Mouse (Mus musculus) liver, embryonic 16.5 days (tissue): ENCODE results near the gene Krt33b. TPM values are rescaled to one million over a fixed set of nuclear protein-coding genes. Genes with fewer than 3 reads are reported as not detected.

ENCODE experiments used
- ATAC-seq: fragments of 200-750 bp; cut with Nextera tagmentation; 2 replicates; pipeline ENCODE4 v1.8.0; 2017; ENCODE audit warnings: low read depth, mild to moderate bottlenecking, moderate number of reproducible peaks, moderate library complexity
- H3K27ac ChIP-seq: fragments of 300-500 bp; sonication (generic); 2 replicates; pipeline ENCODE4 v1.5.1; 2014; ENCODE audit warnings: mild to moderate bottlenecking, low read length
- H3K27me3 ChIP-seq: fragments of 300-500 bp; sonication (generic); 2 replicates; pipeline ENCODE4 v1.6.1; 2014; ENCODE audit warnings: low read depth, low read length, mixed read lengths; ENCODE audit not compliant: control insufficient read depth, insufficient read depth
- H3K36me3 ChIP-seq: fragments of 300-500 bp; sonication (generic); 2 replicates; pipeline ENCODE4 v1.6.1; 2014; ENCODE audit warnings: mild to moderate bottlenecking; ENCODE audit not compliant: control insufficient read depth, insufficient read depth
- H3K4me1 ChIP-seq: fragments of 300-500 bp; sonication (generic); 2 replicates; pipeline ENCODE4 v1.6.1; 2014; ENCODE audit warnings: low read depth, low read length, mixed read lengths; ENCODE audit not compliant: control insufficient read depth
- H3K4me2 ChIP-seq: fragments of 300-500 bp; sonication (generic); 2 replicates; pipeline ENCODE4 v1.6.1; 2014; ENCODE audit warnings: low read depth, low read length, mixed read lengths
- H3K4me3 ChIP-seq: fragments of 300-500 bp; sonication (generic); 2 replicates; pipeline ENCODE4 v1.5.1; 2014; ENCODE audit warnings: low read depth, mild to moderate bottlenecking, low read length
- H3K9ac ChIP-seq: fragments of 300-500 bp; sonication (generic); 2 replicates; pipeline ENCODE4 v1.6.1; 2014; ENCODE audit warnings: low read depth, low read length
- H3K9me3 ChIP-seq: fragments of 300-500 bp; sonication (generic); replicated peaks from 2 replicates; pipeline ENCODE4 v1.6.1; 2016; ENCODE audit warnings: low read length; ENCODE audit not compliant: control insufficient read depth
- WGBS: fragments of 180-500 bp; shearing (Covaris S2); extraction: QIAGEN DNeasy Blood & Tissue Kit; methylation state at CpG from one replicate; pipeline ENCODE4 v1.1.7; 2014; ENCODE audit not compliant: insufficient replicate concordance; 5-methylcytosine and 5-hydroxymethylcytosine counted together
- polyA plus RNA-seq: library from polyadenylated mRNA; unstranded; fragments of >200 nt; fragmentation: Nextera tagmentation; extraction: Ambion mirVana; gene quantifications from 2 replicates; pipeline ENCODE4 v1.2.1, GENCODE M21; 2015

Gene Krt33b
- polyA plus RNA-seq, 1 experiment from 2014 or later, result not detected

DNA sequence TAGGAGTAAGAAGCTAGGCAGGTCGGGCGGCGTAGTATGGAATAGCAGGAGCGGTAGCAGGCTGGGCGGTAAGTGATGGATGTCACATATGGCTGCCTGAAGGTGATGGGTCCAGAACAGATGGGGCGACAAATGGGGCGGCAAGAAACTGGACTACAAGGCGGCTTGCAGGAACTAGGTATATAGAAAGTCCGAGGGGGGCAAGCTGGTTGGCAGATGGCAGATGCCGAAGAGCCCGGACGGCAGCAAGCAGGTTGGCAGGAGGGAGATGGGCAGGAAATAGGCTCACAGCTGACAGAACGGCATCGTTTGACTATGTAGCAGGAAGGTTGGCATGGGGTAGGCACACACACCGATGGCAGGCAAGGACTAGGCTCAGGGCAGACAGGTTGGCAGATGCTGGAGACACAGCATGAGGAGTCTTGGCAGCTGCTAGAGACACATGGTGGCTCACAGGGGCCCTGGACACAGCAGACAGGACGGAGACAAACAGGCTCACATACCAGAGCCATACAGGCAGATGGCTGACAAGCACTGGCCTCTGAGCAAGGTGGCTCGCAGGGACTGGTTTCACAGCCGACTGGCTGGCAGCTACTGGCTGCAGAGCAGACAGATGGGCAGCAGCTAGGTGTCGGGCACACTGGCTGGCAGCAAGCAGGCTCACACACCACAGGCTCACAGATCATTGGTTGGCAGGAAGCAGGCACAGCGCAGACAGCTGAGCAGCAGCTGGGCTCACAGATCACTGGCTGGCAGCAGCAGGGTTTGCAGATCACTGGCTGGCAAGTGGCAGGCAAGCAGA, 44.2 kb downstream of the Krt33b start:
- Histone ChIP-seq H3K9ac (no peak overlapping the region), H3K9me3 (no peaks in the 10 kb centered on the region), H3K36me3 (no peaks in the 10 kb centered on the region), H3K27ac (no peak overlapping the region), H3K4me3 (no peak overlapping the region), H3K4me1 (no peaks in the 10 kb centered on the region), H3K27me3 (no peaks in the 10 kb centered on the region), H3K4me2 (no peak overlapping the region)
- no peak for ATAC-seq
- 70% methylated on average over 20 of the region's 20 CpGs for WGBS

GRCm38 (mm10) chr11:99983442-99983841, 46.2 kb downstream of the Krt33b start:
- Histone ChIP-seq H3K27ac (no peak overlapping the region), H3K9ac (no peak overlapping the region), H3K36me3 (no peaks in the 10 kb centered on the region), H3K4me1 (no peaks in the 10 kb centered on the region), H3K27me3 (no peaks in the 10 kb centered on the region), H3K9me3 (no peaks in the 10 kb centered on the region), H3K4me3 (no peak overlapping the region), H3K4me2 (no peak overlapping the region)
- ATAC-seq, result no peak
- WGBS, result 74% methylated on average over 1 of the region's 1 CpGs

- Histone ChIP-seq H3K9ac (no peak overlapping the region), H3K4me3 (no peak overlapping the region), H3K9me3 (no peaks in the 10 kb centered on the region), H3K27ac (no peak overlapping the region), H3K4me1 (no peaks in the 10 kb centered on the region), H3K27me3 (no peaks in the 10 kb centered on the region), H3K36me3 (no peaks in the 10 kb centered on the region), H3K4me2 (no peak overlapping the region)
- 61% methylated on average over 9 of the region's 9 CpGs for WGBS
- ATAC-seq, result no peak
Measured at GRCm38 (mm10) chr11:99982731-99983130, 46.9 kb downstream of the Krt33b start.

- Histone ChIP-seq H3K4me2 (no peak within 1 kb of the TSS), H3K27ac (no peak within 1 kb of the TSS), H3K36me3 (no peaks in the 10 kb centered on the region), H3K9ac (no peak within 1 kb of the TSS), H3K4me3 (no peak within 1 kb of the TSS), H3K4me1 (no peaks in the 10 kb centered on the region), H3K27me3 (no peaks in the 10 kb centered on the region), H3K9me3 (no peaks in the 10 kb centered on the region)
- ATAC-seq, result no peak
- WGBS, result 54% methylated on average over 5 of the region's 5 CpGs
Measured at GRCm38 (mm10) chr11:99978953-99979352, 50.7 kb downstream of the Krt33b start, which contains the start of gene Krtap29-1. Gene Krtap29-1, minus strand, starts transcription at chr11:99979053.

Other genes starting within 250 kb of the Krt33b start
- not detected in 2 replicates for gene Krtap4-8, start 249.2 kb downstream of the Krt33b start, polyA plus RNA-seq
- not detected in 2 replicates for gene Krtap4-9, start 244.7 kb downstream of the Krt33b start, polyA plus RNA-seq
- not detected in 2 replicates for gene Gm11596, start 236.4 kb downstream of the Krt33b start, polyA plus RNA-seq
- gene Gm11569, start 230.9 kb downstream of the Krt33b start, polyA plus RNA-seq, result not detected in 2 replicates
- gene Gm11554, start 225.4 kb downstream of the Krt33b start, polyA plus RNA-seq, result not detected in 2 replicates
- not detected in 2 replicates for gene Krtap4-13, start 220.0 kb downstream of the Krt33b start, polyA plus RNA-seq
- not detected in 2 replicates for gene Gm11564, start 214.2 kb downstream of the Krt33b start, polyA plus RNA-seq
- not detected in 2 replicates for gene 2300003K06Rik, start 191.8 kb downstream of the Krt33b start, polyA plus RNA-seq
- gene Krtap4-16, start 178.3 kb downstream of the Krt33b start, polyA plus RNA-seq, result not detected in 2 replicates
- not detected in 2 replicates for gene Gm11568, start 172.0 kb downstream of the Krt33b start, polyA plus RNA-seq
- not detected in 2 replicates for gene Gm11559, start 165.4 kb downstream of the Krt33b start, polyA plus RNA-seq
- gene Krtap9-1, start 156.5 kb downstream of the Krt33b start, polyA plus RNA-seq, result not detected in 2 replicates
- not detected in 2 replicates for gene Gm11567, start 150.7 kb downstream of the Krt33b start, polyA plus RNA-seq
- gene Krtap31-1, start 121.9 kb downstream of the Krt33b start, polyA plus RNA-seq, result not detected in 2 replicates
- gene Gm11565, start 115.1 kb downstream of the Krt33b start, polyA plus RNA-seq, result not detected in 2 replicates
- gene Krtap31-2, start 93.6 kb downstream of the Krt33b start, polyA plus RNA-seq, result not detected in 2 replicates
- not detected in 2 replicates for gene Krtap9-5, start 81.4 kb downstream of the Krt33b start, polyA plus RNA-seq
- gene Krtap29-1, start 50.8 kb downstream of the Krt33b start, polyA plus RNA-seq, result not detected in 2 replicates
- gene Krtap16-1, start 43.3 kb downstream of the Krt33b start, polyA plus RNA-seq, result not detected in 2 replicates
- gene Krtap17-1, start 35.9 kb downstream of the Krt33b start, polyA plus RNA-seq, result not detected in 2 replicates
- not detected in 2 replicates for gene Krt33a, start 13.7 kb downstream of the Krt33b start, polyA plus RNA-seq
- not detected in 2 replicates for gene Krt34, start 11.7 kb upstream of the Krt33b start, polyA plus RNA-seq
- gene Krt31, start 20.7 kb upstream of the Krt33b start, polyA plus RNA-seq, result not detected in 2 replicates
- gene Krt32, start 58.4 kb upstream of the Krt33b start, polyA plus RNA-seq, result not detected in 2 replicates
- gene Krt35, start 66.4 kb upstream of the Krt33b start, polyA plus RNA-seq, result not detected in 2 replicates
- not detected in 2 replicates for gene Krt36, start 75.8 kb upstream of the Krt33b start, polyA plus RNA-seq
- not detected in 2 replicates for gene Krt13, start 91.7 kb upstream of the Krt33b start, polyA plus RNA-seq
- gene Krt15, start 106.1 kb upstream of the Krt33b start, polyA plus RNA-seq, result 0.07 and 0.12 TPM in 2 replicates
- 2.8 and 9.4 TPM in 2 replicates for gene Krt19, start 118.8 kb upstream of the Krt33b start, polyA plus RNA-seq
- gene Krt9, start 163.4 kb upstream of the Krt33b start, polyA plus RNA-seq, result not detected in 2 replicates
- gene Krt14, start 177.7 kb upstream of the Krt33b start, polyA plus RNA-seq, result 0.16 and 0.31 TPM in 2 replicates
- not detected in 2 replicates for gene Krt16, start 219.0 kb upstream of the Krt33b start, polyA plus RNA-seq
- 0.18 and 0.22 TPM in 2 replicates for gene Krt17, start 231.2 kb upstream of the Krt33b start, polyA plus RNA-seq
- gene Krt42, start 240.0 kb upstream of the Krt33b start, polyA plus RNA-seq, result not detected in 2 replicates